Mouse (Mus musculus): Measurements from ENCODE around the gene Rab15. TPM values are rescaled to one million over a fixed set of nuclear protein-coding genes. Genes with fewer than 3 reads are reported as not detected.

The Rab15 gene
- polyA plus RNA-seq, 1 experiment from 2014 or later, result 18.7 TPM

DNA sequence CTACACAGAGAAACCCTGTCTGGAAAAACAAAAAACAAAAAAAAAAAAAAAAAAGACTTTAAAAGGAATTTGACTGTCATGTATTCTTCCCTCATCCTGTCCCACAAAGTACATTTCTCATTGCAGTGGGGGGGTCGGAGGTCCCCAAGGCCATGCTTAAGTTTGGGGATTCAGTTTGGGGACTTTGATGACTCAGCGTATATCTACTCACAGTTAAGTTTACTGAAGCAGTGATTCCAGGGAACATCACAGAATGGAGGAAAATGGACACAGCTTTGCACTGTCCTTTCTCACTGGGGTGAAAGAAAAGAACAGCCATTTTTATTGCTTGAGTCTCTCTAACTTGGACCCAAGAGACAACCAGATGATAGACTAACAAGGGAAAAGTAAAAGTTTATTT is 29.7 kb upstream of the Rab15 start:
- no peaks in the 10 kb centered on the region for H3K9me3 ChIP-seq (ENCODE audit: control insufficient read depth, low read length)
- no peaks in the 10 kb centered on the region for H3K4me1 ChIP-seq (ENCODE audit: control insufficient read depth, insufficient read depth, low read length)
- no peak for ATAC-seq
- WGBS, result 92% methylated on average over 2 of the region's 2 CpGs
- no peak overlapping the region for H3K4me3 ChIP-seq (ENCODE audit: low read length)
- no peaks in the 10 kb centered on the region for H3K27me3 ChIP-seq (replicated peaks; ENCODE audit: control insufficient read depth, insufficient read depth, low read length)
- H3K36me3 ChIP-seq (ENCODE audit: control insufficient read depth, insufficient read depth, low read length), result no peaks in the 10 kb centered on the region
- no peak overlapping the region for H3K27ac ChIP-seq (ENCODE audit: low read length)
- H3K4me2 ChIP-seq (ENCODE audit: low read depth, low read length), result no peak overlapping the region
- H3K9ac ChIP-seq (ENCODE audit: low read depth, low read length), result no peak overlapping the region

DNA sequence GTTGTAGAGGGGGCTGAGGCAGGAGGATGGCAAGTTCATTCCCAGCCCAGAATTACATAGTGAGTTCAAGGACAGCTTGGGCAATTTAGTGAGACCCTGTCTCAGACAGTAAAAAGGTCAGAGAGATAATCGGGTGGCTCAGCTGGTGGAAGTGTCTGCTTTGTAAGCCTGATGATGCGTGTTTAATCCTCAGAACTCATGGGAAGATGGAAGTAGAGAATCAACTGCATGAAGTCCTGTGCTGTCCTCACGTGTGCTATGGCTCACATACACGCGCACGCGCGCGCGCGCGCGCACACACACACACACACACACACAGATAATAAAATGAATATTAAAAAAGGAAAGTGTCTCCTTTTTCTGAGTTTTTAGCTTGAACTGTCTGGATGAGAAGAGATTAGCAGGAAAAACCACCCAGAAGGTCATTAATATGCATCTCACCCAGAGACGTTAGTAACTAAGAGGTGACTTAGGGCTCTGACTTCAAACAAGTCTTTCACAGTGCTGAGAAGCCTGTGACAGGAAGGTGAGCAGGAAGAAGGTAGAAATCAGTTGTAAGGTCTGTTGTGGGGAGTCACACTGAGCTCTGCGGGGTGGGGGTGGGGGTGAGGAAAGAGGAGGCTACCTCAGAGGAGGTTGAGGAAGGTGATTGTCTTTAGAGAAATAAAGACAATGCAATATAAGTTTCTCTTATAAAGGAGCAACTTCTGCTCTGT is 21.8 kb upstream of the Rab15 start:
- 88% methylated on average over 15 of the region's 15 CpGs for WGBS
- no peak overlapping the region for H3K4me2 ChIP-seq (ENCODE audit: low read depth, low read length)
- H3K4me3 ChIP-seq (ENCODE audit: low read length), result no peak overlapping the region
- H3K36me3 ChIP-seq (ENCODE audit: control insufficient read depth, insufficient read depth, low read length), result no peaks in the 10 kb centered on the region
- no peak overlapping the region for H3K9ac ChIP-seq (ENCODE audit: low read depth, low read length)
- H3K9me3 ChIP-seq (ENCODE audit: control insufficient read depth, low read length), result no peaks in the 10 kb centered on the region
- no peak overlapping the region for H3K27ac ChIP-seq (ENCODE audit: low read length)
- no peak for ATAC-seq
- H3K27me3 ChIP-seq (replicated peaks; ENCODE audit: control insufficient read depth, insufficient read depth, low read length), result no peaks in the 10 kb centered on the region
- H3K4me1 ChIP-seq (ENCODE audit: control insufficient read depth, insufficient read depth, low read length), result no peaks in the 10 kb centered on the region

DNA sequence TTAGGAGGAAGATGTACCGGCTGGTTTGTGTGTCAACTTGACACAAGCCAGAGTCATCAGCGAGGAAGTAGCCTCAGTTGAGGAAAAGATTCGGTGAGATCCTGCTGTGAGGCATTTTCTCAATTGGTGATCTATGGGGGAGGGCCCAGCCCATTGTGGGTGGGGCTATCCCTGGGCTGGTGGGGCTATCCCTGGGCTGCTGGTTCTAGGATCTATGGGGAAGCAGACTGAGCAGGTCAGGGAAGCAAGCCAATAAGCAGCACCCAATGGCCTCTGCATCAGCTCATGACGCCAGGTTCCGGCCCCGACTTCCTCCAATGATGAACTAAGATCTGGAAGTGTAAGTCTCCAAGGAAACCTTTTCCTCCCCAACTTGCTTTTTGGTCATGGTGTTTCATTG is 17.4 kb upstream of the Rab15 start:
- Histone ChIP-seq H3K9ac (ENCODE audit: low read depth, low read length) (no peak overlapping the region), H3K27ac (ENCODE audit: low read length) (no peak overlapping the region), H3K4me1 (ENCODE audit: control insufficient read depth, insufficient read depth, low read length) (peaks cover 8% of the 10 kb centered on the region), H3K27me3 (replicated peaks; ENCODE audit: control insufficient read depth, insufficient read depth, low read length) (no peaks in the 10 kb centered on the region), H3K9me3 (ENCODE audit: control insufficient read depth, low read length) (no peaks in the 10 kb centered on the region), H3K36me3 (ENCODE audit: control insufficient read depth, insufficient read depth, low read length) (no peaks in the 10 kb centered on the region), H3K4me3 (ENCODE audit: low read length) (no peak overlapping the region), H3K4me2 (ENCODE audit: low read depth, low read length) (no peak overlapping the region)
- ATAC-seq, result no peak
- 69% methylated on average over 6 of the region's 6 CpGs for WGBS

DNA sequence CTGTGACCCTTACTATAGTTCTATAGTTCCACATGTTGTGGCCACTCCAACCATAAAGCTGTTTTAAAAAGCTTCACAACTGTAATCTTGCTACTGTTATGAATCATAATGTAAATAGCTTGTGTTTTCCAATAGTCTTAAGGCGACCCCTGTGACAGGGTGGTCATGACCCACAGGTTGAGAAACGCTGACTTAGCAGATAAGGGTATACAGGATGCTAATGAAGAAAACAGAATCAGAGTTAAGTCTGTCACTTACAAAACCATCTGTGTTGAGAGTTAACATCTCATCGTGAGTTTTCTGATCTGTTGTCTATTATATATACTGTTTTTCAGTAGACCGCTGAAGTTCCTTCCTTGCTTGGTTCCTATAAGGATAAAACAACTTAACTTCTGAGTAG is 16.6 kb upstream of the Rab15 start:
- no peak overlapping the region for H3K4me2 ChIP-seq (ENCODE audit: low read depth, low read length)
- no peak overlapping the region for H3K4me3 ChIP-seq (ENCODE audit: low read length)
- WGBS, result 91% methylated on average over 4 of the region's 4 CpGs
- ATAC-seq, result no peak
- no peak overlapping the region for H3K27ac ChIP-seq (ENCODE audit: low read length)
- no peaks in the 10 kb centered on the region for H3K27me3 ChIP-seq (replicated peaks; ENCODE audit: control insufficient read depth, insufficient read depth, low read length)
- peaks cover 8% of the 10 kb centered on the region for H3K4me1 ChIP-seq (ENCODE audit: control insufficient read depth, insufficient read depth, low read length)
- no peaks in the 10 kb centered on the region for H3K36me3 ChIP-seq (ENCODE audit: control insufficient read depth, insufficient read depth, low read length)
- no peaks in the 10 kb centered on the region for H3K9me3 ChIP-seq (ENCODE audit: control insufficient read depth, low read length)
- no peak overlapping the region for H3K9ac ChIP-seq (ENCODE audit: low read depth, low read length)

DNA sequence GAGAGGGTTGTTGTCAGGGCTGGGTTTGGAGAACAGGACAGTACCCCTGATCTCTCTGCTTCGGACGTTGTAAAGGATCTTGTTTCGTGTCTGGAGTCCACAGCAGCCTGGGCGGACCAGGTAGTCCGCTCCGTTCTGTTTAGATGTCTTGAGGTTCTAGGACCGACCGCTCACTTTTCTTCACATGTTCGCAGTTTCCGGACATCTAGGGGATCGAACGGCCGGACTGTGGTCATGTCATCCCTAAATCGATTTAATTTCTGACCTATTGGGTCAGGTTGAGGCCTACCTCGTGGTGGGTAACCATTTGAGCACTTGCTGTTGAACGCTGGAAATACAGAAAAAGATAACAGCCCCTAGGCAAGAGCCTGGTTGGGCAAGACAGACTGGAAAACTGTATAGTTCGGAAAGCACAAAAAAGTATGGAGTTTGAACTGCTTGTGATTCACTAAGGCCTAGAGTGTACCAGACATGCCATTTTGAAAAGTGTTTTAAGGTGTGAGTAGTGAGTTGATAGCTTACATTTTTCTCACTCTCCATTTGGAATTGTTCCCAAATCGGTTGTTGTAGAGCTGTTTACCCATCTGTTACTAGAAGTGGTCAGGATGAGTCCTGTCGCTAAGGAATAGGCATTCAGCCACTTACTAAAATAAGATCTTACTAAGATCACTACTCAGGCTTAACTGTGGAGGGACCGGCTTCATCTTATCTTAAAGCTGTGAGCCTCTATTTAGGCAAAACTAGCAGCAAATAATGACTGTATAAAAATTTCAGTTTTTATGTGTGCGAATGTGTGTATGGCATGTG is 15.3 kb upstream of the Rab15 start:
- ATAC-seq, result peak; percentile 61
- peaks cover 8% of the 10 kb centered on the region for H3K4me1 ChIP-seq (ENCODE audit: control insufficient read depth, insufficient read depth, low read length)
- H3K9me3 ChIP-seq (ENCODE audit: control insufficient read depth, low read length), result no peaks in the 10 kb centered on the region
- H3K36me3 ChIP-seq (ENCODE audit: control insufficient read depth, insufficient read depth, low read length), result no peaks in the 10 kb centered on the region
- no peak overlapping the region for H3K27ac ChIP-seq (ENCODE audit: low read length)
- peak overlapping the region; percentile 74 for H3K4me3 ChIP-seq (ENCODE audit: low read length)
- H3K9ac ChIP-seq (ENCODE audit: low read depth, low read length), result peak overlapping the region; percentile 77
- no peaks in the 10 kb centered on the region for H3K27me3 ChIP-seq (replicated peaks; ENCODE audit: control insufficient read depth, insufficient read depth, low read length)
- 12% methylated on average over 21 of the region's 21 CpGs for WGBS
- H3K4me2 ChIP-seq (ENCODE audit: low read depth, low read length), result peak overlapping the region; percentile 66

DNA sequence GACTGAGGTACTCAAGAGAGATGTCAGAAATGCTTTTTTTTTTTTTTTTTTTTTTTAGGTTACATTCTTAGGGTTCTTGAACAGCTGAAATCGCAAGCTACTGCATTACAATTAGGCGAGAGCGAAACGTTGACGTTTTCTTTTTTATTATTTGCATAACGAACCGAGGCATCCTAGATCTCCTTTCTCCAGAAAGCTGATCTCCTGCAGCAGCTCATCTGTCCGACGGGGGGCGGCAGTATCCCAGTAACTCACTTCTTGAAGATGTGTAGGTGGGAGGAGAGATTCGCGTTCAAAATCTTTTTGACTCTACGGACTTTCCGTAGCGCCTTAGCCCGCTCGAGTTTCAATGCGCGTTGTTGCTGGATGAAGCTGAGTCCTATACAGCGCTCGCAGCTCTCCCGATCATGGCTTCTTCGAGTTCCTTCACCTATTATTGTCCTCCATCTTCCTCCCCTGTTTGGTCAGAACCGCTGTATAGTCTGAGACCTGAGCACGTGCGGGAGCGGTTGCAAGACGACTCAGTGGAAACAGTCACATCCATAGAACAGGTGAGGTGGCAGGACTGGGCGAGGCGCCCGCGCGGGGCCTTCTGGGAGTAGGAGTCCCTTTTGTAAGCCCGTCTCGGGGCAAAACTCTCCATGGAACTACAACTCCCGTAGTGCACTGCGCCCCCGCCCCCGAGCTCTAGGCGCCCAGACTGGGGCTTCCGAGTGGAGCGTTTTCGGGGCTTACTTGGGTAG is 14.6 kb upstream of the Rab15 start:
- Histone ChIP-seq H3K9ac (ENCODE audit: low read depth, low read length) (peak overlapping the region; percentile 77), H3K4me2 (ENCODE audit: low read depth, low read length) (peak overlapping the region; percentile 66), H3K9me3 (ENCODE audit: control insufficient read depth, low read length) (no peaks in the 10 kb centered on the region), H3K27ac (ENCODE audit: low read length) (no peak overlapping the region), H3K4me3 (ENCODE audit: low read length) (peak overlapping the region; percentile 74), H3K4me1 (ENCODE audit: control insufficient read depth, insufficient read depth, low read length) (peaks cover 8% of the 10 kb centered on the region), H3K36me3 (ENCODE audit: control insufficient read depth, insufficient read depth, low read length) (no peaks in the 10 kb centered on the region), H3K27me3 (replicated peaks; ENCODE audit: control insufficient read depth, insufficient read depth, low read length) (no peaks in the 10 kb centered on the region)
- peak; percentile 100 for ATAC-seq
- under 1% methylated on average over 43 of the region's 43 CpGs for WGBS

DNA sequence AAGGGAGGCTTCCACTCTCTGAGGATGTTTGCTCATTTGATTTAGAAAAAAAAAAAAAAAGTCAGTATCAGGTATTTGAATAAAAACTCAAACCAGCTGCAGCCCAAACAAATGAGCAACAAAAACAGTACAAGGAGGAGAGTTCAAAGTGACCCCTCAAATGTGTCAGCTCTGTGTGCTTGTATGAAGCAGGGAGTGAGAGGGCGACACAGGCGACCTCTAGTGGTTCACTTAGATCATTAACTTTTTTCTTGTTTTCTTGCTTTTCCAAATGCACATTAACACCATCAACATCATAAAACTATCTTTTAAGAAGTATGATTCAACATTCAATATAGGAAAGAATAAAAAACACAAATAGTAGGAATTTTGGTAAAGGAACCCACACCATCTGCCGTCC is 10.0 kb upstream of the Rab15 start:
- Histone ChIP-seq H3K9me3 (ENCODE audit: control insufficient read depth, low read length) (no peaks in the 10 kb centered on the region), H3K4me1 (ENCODE audit: control insufficient read depth, insufficient read depth, low read length) (no peaks in the 10 kb centered on the region; the same call in 1 of the 2 replicates), H3K4me2 (ENCODE audit: low read depth, low read length) (no peak overlapping the region), H3K9ac (ENCODE audit: low read depth, low read length) (no peak overlapping the region), H3K27me3 (replicated peaks; ENCODE audit: control insufficient read depth, insufficient read depth, low read length) (no peaks in the 10 kb centered on the region), H3K4me3 (ENCODE audit: low read length) (no peak overlapping the region), H3K27ac (ENCODE audit: low read length) (no peak overlapping the region), H3K36me3 (ENCODE audit: control insufficient read depth, insufficient read depth, low read length) (no peaks in the 10 kb centered on the region)
- WGBS, result 5% methylated on average over 3 of the region's 3 CpGs
- ATAC-seq, result no peak

DNA sequence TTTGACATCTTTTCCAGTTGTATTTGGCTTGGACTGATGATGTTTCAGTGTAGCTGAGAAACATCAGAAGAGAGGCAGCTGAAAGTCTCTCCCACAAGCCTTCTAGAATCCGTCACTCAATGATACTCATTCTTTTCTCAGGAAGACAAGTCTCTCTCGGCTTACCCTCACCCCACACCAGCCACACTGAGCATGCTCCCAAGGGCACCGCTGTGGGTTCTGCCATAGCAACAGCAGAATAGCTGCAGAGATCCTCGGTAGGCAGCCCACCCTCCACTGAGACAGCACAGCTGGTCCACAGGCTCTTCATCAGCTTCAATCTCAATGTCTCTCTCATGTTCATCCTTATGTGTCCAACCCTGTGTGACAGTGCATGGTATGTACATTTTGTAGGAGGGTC is 2.6 kb upstream of the Rab15 start:
- H3K36me3 ChIP-seq (ENCODE audit: control insufficient read depth, insufficient read depth, low read length), result no peaks in the 10 kb centered on the region
- H3K27ac ChIP-seq (ENCODE audit: low read length), result no peak overlapping the region
- peaks cover 17% of the 10 kb centered on the region for H3K4me1 ChIP-seq (ENCODE audit: control insufficient read depth, insufficient read depth, low read length)
- WGBS, result 67% methylated on average over 4 of the region's 4 CpGs
- no peak overlapping the region for H3K4me3 ChIP-seq (ENCODE audit: low read length)
- no peak overlapping the region for H3K9ac ChIP-seq (ENCODE audit: low read depth, low read length)
- no peak for ATAC-seq
- H3K4me2 ChIP-seq (ENCODE audit: low read depth, low read length), result no peak overlapping the region
- H3K9me3 ChIP-seq (ENCODE audit: control insufficient read depth, low read length), result no peaks in the 10 kb centered on the region
- no peaks in the 10 kb centered on the region for H3K27me3 ChIP-seq (replicated peaks; ENCODE audit: control insufficient read depth, insufficient read depth, low read length)

DNA sequence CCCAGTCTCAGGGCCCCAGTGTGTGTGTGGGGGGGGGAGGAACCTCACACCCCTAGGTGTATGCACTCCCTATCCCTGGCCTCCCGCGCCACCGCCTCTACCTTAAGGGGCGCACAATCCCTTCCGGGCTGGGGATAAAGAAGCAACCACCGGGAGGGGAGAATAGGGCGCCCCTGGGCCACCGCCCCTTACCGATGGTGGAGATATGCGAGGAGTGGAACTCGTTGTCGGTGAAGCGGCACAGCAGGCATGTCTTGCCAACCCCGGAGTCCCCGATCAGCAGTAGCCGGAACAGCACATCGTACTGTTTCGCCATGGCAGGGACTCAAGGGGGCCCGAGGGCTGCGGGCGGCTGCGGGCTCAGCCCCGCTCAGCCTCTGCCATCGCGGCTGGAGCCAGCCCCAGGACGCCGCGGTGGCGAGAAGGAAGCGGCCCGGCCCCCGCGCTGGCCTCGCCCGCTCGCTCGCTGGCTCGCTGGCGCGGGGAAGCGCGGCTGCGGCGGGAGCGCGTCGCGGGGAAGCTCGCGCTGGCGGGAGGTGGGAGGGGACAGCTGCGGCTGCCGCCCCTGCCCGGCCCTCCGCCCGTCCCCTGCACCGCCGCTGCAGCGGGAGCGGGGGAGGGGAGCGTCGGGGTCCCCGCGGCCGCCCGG is 582 bp downstream of the Rab15 start:
- peak; percentile 60 for ATAC-seq
- H3K4me3 ChIP-seq (ENCODE audit: low read length), result peak overlapping the region; percentile 71
- under 1% methylated on average over 42 of the region's 66 CpGs for WGBS
- peaks cover 35% of the 10 kb centered on the region for H3K4me1 ChIP-seq (ENCODE audit: control insufficient read depth, insufficient read depth, low read length)
- no peaks in the 10 kb centered on the region for H3K36me3 ChIP-seq (ENCODE audit: control insufficient read depth, insufficient read depth, low read length)
- peak overlapping the region; percentile 12; the same call in 1 of the 2 replicates for H3K27ac ChIP-seq (ENCODE audit: low read length)
- peak overlapping the region; percentile 98 for H3K4me2 ChIP-seq (ENCODE audit: low read depth, low read length)
- H3K9me3 ChIP-seq (ENCODE audit: control insufficient read depth, low read length), result no peaks in the 10 kb centered on the region
- peak overlapping the region; percentile 85 for H3K9ac ChIP-seq (ENCODE audit: low read depth, low read length)
- no peaks in the 10 kb centered on the region for H3K27me3 ChIP-seq (replicated peaks; ENCODE audit: control insufficient read depth, insufficient read depth, low read length)

Measured in intestine, embryonic 16.5 days (tissue).